Mouse (Mus musculus): ENCODE measurements around the gene Cct5. TPM values are rescaled to one million over a fixed set of nuclear protein-coding genes. Genes with fewer than 3 reads are reported as not detected.

The Cct5 gene
- total and polyA plus RNA-seq, 3 experiments = 858 to 1,445 (median 883) TPM

DNA sequence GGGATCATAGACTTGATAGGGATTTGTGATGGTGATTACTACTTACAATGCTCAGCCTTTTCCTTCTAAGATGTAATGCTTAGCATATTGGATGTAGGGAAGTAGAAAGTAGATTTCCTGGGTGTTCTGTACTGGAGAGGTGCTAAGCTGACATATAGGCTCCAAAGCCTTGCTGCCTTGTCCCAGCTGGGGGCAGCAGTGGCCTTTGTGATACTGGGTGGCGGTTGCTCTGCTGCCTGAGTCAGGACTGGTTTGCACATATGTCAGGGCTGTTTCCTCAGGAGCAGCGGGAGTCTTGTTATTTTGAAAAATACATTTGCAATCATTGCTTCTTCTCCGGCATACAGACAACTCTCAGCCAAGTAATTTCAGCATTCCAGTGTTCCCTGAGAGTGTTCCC is 9.4 kb upstream of the Cct5 start:
- no peak for TF ChIP-seq POLR2A (IDR thresholded peaks at IDR 0.05; ENCODE audit: low read depth, low read length)
- peak; percentile 28; the same call in 1 of the 2 replicates for TF ChIP-seq SMC3 (IDR thresholded peaks at IDR 0.05; ENCODE audit: low read depth, low read length)
- TF ChIP-seq CTCF (conservative IDR thresholded peaks at IDR 0.05 in 1 of 2, IDR thresholded peaks at IDR 0.05 in 1 of 2; ENCODE audit: low read depth in 2 of 2, low read length in 2 of 2) = peak in 1 of 2 experiments; percentile 45; a peak in 2 of 4 replicates
- peak; percentile 36 for TF ChIP-seq RAD21 (IDR thresholded peaks at IDR 0.05; ENCODE audit: low read depth, low read length)
- H3K27ac ChIP-seq (ENCODE audit: insufficient read depth, low read depth) = no peak overlapping the region
- H3K4me2 ChIP-seq (ENCODE audit: insufficient read depth, low read depth, poor library complexity, severe bottlenecking) = no peak overlapping the region
- H3K4me1 ChIP-seq (ENCODE audit: control insufficient read depth in 1 of 2, insufficient read depth in 2 of 2) = peaks cover 0 to 9% of the 10 kb centered on the region in 2 experiments; a peak in 2 of 4 replicates
- in situ Hi-C loops (cut with MboI; ENCODE audit: low pct_ligation_motif_present, low pct_unique_long_range_greater_than_20kb, low sequenced_read_pairs) = no loop called here
- H3K36me3 ChIP-seq (replicated peaks in 1 of 2; ENCODE audit: control insufficient read depth in 1 of 2, insufficient read depth in 1 of 2, low read length in 1 of 2) = peaks cover 39 to 82% of the 10 kb centered on the region in 2 experiments
- H3K4me3 ChIP-seq (replicated peaks in 1 of 3; ENCODE audit: low read depth in 2 of 3, low read length in 2 of 3, poor library complexity in 1 of 3) = no peak overlapping the region
- no peaks in the 10 kb centered on the region for H3K9me3 ChIP-seq (replicated peaks; ENCODE audit: low read length)
- H3K27me3 ChIP-seq (replicated peaks) = no peaks in the 10 kb centered on the region
- dilution Hi-C loops (cut with MboI; ENCODE audit: extremely low pct_ligation_motif_present, extremely low pct_unique_long_range_greater_than_20kb, low sequenced_read_pairs) = no loop called here
- no peak for DNase-seq (ENCODE audit: extremely low read depth)
- H3K79me2 ChIP-seq (replicated peaks; ENCODE audit: control insufficient read depth, extremely low read depth, insufficient read depth, poor library complexity, severe bottlenecking) = no peaks in the 10 kb centered on the region
- no peak overlapping the region for H3K9ac ChIP-seq (ENCODE audit: insufficient read depth, low read depth)

GRCm38 (mm10) chr15:31606821-31607220 is 5.2 kb upstream of the Cct5 start:
- H3K4me2 ChIP-seq (ENCODE audit: insufficient read depth, low read depth, poor library complexity, severe bottlenecking) = no peak overlapping the region
- H3K36me3 ChIP-seq (replicated peaks in 1 of 2; ENCODE audit: control insufficient read depth in 1 of 2, insufficient read depth in 1 of 2, low read length in 1 of 2) = peaks cover 35 to 67% of the 10 kb centered on the region in 2 experiments
- H3K9ac ChIP-seq (ENCODE audit: insufficient read depth, low read depth) = no peak overlapping the region
- no peak for DNase-seq (ENCODE audit: extremely low read depth)
- no peak overlapping the region for H3K27ac ChIP-seq (ENCODE audit: insufficient read depth, low read depth)
- H3K79me2 ChIP-seq (replicated peaks; ENCODE audit: control insufficient read depth, extremely low read depth, insufficient read depth, poor library complexity, severe bottlenecking) = 0 out of 2 replicates have a peak, but pooled peaks cover 4% of the 10 kb centered on the region
- no peaks in the 10 kb centered on the region for H3K9me3 ChIP-seq (replicated peaks; ENCODE audit: low read length)
- dilution Hi-C loops (cut with MboI; ENCODE audit: extremely low pct_ligation_motif_present, extremely low pct_unique_long_range_greater_than_20kb, low sequenced_read_pairs) = no loop called here
- H3K4me3 ChIP-seq (replicated peaks in 1 of 3; ENCODE audit: low read depth in 2 of 3, low read length in 2 of 3, poor library complexity in 1 of 3) = no peak overlapping the region
- peaks cover 11 to 18% of the 10 kb centered on the region in 2 experiments for H3K4me1 ChIP-seq (ENCODE audit: control insufficient read depth in 1 of 2, insufficient read depth in 2 of 2)
- no peak for TF ChIP-seq MAZ (IDR thresholded peaks at IDR 0.05; ENCODE audit: low read depth, low read length)
- in situ Hi-C loops (cut with MboI; ENCODE audit: low pct_ligation_motif_present, low pct_unique_long_range_greater_than_20kb, low sequenced_read_pairs) = no loop called here
- H3K27me3 ChIP-seq (replicated peaks) = no peaks in the 10 kb centered on the region

DNA sequence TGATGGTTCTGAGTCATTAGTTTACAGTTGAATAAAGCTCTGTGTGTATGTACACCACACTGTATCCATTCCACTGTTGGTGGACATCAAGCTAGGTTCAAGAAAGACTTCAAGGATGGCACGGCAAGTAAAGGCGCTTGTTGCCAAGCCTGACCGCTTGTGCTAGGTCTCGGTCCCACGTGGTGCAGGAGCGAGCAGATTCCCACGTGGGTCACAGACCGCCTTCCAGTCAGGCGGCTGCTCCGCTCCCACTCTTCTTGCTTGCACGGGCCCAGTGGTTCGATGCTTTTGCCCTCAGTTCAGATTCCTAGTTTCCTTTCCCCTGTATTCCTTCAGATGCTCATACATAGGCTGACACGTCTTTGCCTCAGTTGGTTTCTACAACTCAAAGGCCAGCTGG is 1.5 kb upstream of the Cct5 start:
- Histone ChIP-seq H3K4me1 (ENCODE audit: control insufficient read depth in 1 of 2, insufficient read depth in 2 of 2) (peaks cover 14 to 36% of the 10 kb centered on the region in 2 experiments), H3K27ac (ENCODE audit: insufficient read depth, low read depth) (no peak overlapping the region), H3K4me2 (ENCODE audit: insufficient read depth, low read depth, poor library complexity, severe bottlenecking) (no peak overlapping the region; the same call in 1 of the 2 replicates), H3K27me3 (replicated peaks) (no peaks in the 10 kb centered on the region), H3K79me2 (replicated peaks; ENCODE audit: control insufficient read depth, extremely low read depth, insufficient read depth, poor library complexity, severe bottlenecking) (peaks cover 39% of the 10 kb centered on the region), H3K9ac (ENCODE audit: insufficient read depth, low read depth) (no peak overlapping the region), H3K4me3 (replicated peaks in 1 of 3; ENCODE audit: low read depth in 2 of 3, low read length in 2 of 3, poor library complexity in 1 of 3) (peak overlapping the region in 2 of 3 experiments; percentile 5 to 76), H3K36me3 (replicated peaks in 1 of 2; ENCODE audit: control insufficient read depth in 1 of 2, insufficient read depth in 1 of 2, low read length in 1 of 2) (peaks cover 12 to 53% of the 10 kb centered on the region in 2 experiments), H3K9me3 (replicated peaks; ENCODE audit: low read length) (no peaks in the 10 kb centered on the region)
- dilution Hi-C loops (cut with MboI; ENCODE audit: extremely low pct_ligation_motif_present, extremely low pct_unique_long_range_greater_than_20kb, low sequenced_read_pairs) = no loop called here
- no peak for TF ChIP-seq IRF4 (IDR thresholded peaks at IDR 0.05; ENCODE audit: low read depth, low read length)
- TF ChIP-seq TBP (conservative IDR thresholded peaks at IDR 0.05; ENCODE audit: low read depth, low read length) = no peak
- TF ChIP-seq USF1 (IDR thresholded peaks at IDR 0.05; ENCODE audit: low read depth, low read length) = no peak
- no peak for TF ChIP-seq KAT2A (IDR thresholded peaks at IDR 0.05; ENCODE audit: insufficient replicate concordance, low read length)
- TF ChIP-seq SMC3 (IDR thresholded peaks at IDR 0.05; ENCODE audit: low read depth, low read length) = no peak
- no peak for TF ChIP-seq MEF2A (IDR thresholded peaks at IDR 0.05; ENCODE audit: borderline replicate concordance, low read depth, low read length)
- peak; percentile 67 for TF ChIP-seq MYC (IDR thresholded peaks at IDR 0.05; ENCODE audit: low read depth, low read length)
- peak; percentile 67 for TF ChIP-seq MAX (IDR thresholded peaks at IDR 0.05; ENCODE audit: low read length)
- TF ChIP-seq ZC3H11A (IDR thresholded peaks at IDR 0.05; ENCODE audit: low read depth, low read length) = no peak
- DNase-seq (ENCODE audit: extremely low read depth) = no peak
- in situ Hi-C loops (cut with MboI; ENCODE audit: low pct_ligation_motif_present, low pct_unique_long_range_greater_than_20kb, low sequenced_read_pairs) = no loop called here

Measured in CH12.LX (cell line).